Mouse (Mus musculus) splenic B cell, adult 2 months (primary cell): ENCODE data around the gene Gm49325.

Experiments used
- DNase-seq: peaks from one replicate; pipeline ENCODE4 v3.0.0-alpha.2; 2011; ENCODE audit warnings: low read depth, low spot score
- H3K27me3 ChIP-seq: 2 replicates; pipeline ENCODE4 v1.6.1; 2012; ENCODE audit warnings: mild to moderate bottlenecking, low read length, moderate library complexity, mixed read lengths; ENCODE audit not compliant: control insufficient read depth, poor library complexity, insufficient read depth, severe bottlenecking
- H3K36me3 ChIP-seq: 2 replicates; pipeline ENCODE4 v1.6.1; 2012; ENCODE audit warnings: mild to moderate bottlenecking, low read length, moderate library complexity, mixed read lengths; ENCODE audit not compliant: control insufficient read depth, poor library complexity, insufficient read depth, severe bottlenecking

The Gm49325 gene

DNA sequence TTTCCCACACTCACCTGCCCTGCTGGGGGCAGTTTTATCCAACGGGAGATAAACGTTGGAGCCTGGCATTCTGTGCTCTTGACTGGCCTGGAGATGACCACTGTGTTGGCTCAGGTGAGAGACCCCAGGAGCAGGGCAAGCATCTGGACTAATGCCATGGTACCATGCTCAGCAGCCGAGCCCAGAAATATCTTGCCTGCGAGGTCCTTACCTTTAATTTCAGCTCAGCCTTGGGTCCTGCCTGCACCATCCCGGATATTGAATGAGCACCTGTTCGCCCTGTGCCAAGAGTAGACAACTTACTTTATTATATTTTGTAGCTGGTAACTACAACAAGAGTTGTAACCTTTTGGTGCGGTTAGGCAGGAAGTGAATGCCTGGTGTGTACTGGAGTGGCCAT lies 858 bp downstream of the Gm49325 start:
- H3K36me3 ChIP-seq: no peaks in the 10 kb centered on the region
- H3K27me3 ChIP-seq: no peaks in the 10 kb centered on the region
- peak; percentile 57 for DNase-seq

DNA sequence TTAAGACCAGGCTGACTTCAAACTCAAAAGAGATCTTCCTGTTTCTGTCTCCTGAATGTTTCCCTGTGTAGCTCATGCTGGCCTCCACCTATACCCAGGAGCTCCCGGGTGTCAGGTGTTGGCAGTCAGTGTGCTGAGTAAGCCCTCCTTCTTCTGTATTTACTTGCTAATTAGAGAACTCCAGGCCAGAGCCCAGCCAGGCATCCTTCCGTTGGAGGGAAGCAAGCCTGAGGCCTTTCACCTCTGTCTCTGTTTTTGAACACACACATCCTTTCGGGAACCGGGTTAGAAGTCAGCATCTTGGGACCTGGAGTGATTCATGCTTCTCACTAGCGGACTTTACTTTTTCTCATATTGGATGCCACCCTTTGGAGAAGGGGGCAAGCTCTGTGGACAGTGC lies 1.4 kb downstream of the Gm49325 start:
- Histone ChIP-seq H3K27me3 (no peaks in the 10 kb centered on the region), H3K36me3 (no peaks in the 10 kb centered on the region)
- DNase-seq: peak; percentile 31

GRCm38 (mm10) chr10:77608589-77608988 lies 2.6 kb downstream of the Gm49325 start:
- no peaks in the 10 kb centered on the region; the same call in 1 of the 2 replicates for H3K36me3 ChIP-seq
- H3K27me3 ChIP-seq: no peaks in the 10 kb centered on the region
- DNase-seq: no peak

DNA sequence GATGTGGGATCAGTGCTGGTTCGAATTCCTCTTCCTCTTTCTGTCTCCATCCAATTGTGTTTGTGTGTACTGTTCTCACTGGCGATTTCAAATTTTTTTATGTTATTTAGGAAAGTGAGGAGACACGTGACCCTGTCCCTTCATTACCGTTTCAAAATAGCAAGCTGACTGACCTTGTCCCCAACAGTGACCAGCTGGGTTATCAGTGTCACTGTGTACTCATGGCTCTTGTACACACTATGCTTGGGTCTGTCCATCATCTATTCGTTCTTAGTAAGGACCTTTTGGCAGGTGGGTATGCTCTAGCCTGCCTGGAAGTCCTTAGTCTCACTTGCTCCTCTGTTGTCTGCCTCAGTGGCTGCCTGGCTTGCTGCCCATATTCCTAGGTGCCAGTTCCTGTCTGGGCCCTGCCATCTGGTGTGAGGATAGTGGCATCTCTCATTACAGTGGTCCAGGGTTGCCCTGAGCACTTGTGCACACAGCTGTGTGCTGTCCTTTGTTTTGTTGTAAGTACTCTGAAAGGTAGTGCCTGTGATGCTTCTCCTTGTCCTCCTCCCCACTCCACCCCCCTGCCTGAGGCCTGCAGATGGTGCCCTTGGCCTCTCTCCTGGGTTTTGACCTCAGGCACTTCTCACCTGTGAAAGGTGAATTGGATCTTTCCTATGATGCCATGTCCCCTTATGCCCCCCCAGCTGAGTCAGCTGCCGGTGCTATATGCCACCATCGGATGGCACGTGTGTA lies 4.4 kb downstream of the Gm49325 start:
- no peak for DNase-seq
- Histone ChIP-seq H3K36me3 (peaks cover 2% of the 10 kb centered on the region), H3K27me3 (no peaks in the 10 kb centered on the region)

GRCm38 (mm10) chr10:77613409-77613808 lies 7.4 kb downstream of the Gm49325 start:
- H3K27me3 ChIP-seq: no peaks in the 10 kb centered on the region
- DNase-seq: no peak
- H3K36me3 ChIP-seq: peaks cover 2% of the 10 kb centered on the region

- H3K36me3 ChIP-seq: peaks cover 2% of the 10 kb centered on the region
- no peak for DNase-seq
- H3K27me3 ChIP-seq: no peaks in the 10 kb centered on the region
Observed at GRCm38 (mm10) chr10:77615647-77616046, 9.7 kb downstream of the Gm49325 start.

GRCm38 (mm10) chr10:77616166-77616565 lies 10.2 kb downstream of the Gm49325 start:
- Histone ChIP-seq H3K27me3 (no peaks in the 10 kb centered on the region), H3K36me3 (peaks cover 2% of the 10 kb centered on the region)
- no peak for DNase-seq

DNA sequence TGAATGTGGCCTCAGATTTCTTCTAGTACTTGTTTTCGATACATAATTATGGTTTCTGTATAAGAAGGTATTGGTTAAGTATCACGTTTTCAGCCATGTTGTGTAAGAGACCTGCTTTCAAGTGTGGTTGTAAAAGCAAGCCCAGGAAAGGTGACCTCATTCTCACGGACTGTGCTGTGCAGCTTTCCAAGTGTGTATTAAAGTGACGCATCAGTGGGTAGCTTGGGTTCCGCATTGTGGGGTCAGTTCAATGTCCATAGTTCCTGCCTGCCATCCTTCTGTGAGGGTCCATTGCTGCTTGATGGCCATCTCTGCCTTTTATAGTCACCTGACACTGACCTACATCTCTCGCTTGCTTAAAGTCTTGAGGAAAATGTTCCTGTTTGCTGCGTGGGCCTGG lies 10.9 kb downstream of the Gm49325 start:
- Histone ChIP-seq H3K36me3 (peaks cover 2% of the 10 kb centered on the region), H3K27me3 (no peaks in the 10 kb centered on the region)
- DNase-seq: no peak

DNA sequence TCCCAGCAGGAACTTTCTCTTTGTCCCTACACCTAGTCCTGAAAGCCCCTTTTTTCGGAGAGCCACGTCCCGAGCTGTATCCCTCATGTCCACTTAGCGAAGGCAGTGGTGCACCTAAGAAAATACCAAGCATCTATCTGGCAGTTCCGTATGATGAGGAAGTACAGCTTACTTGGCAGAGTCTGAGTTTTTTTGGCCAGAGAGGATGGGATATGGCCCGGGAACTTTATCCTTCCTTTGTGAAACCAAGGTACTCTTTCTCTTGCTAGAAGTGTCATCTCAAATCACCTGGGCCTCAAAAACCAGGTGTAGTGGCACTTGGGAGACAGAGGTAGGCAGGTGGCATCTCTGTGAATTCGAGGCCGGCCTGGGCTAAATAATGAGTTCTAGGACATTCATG lies 15.5 kb downstream of the Gm49325 start:
- H3K36me3 ChIP-seq: peaks cover 3% of the 10 kb centered on the region; the same call in 1 of the 2 replicates
- no peaks in the 10 kb centered on the region for H3K27me3 ChIP-seq
- no peak for DNase-seq

DNA sequence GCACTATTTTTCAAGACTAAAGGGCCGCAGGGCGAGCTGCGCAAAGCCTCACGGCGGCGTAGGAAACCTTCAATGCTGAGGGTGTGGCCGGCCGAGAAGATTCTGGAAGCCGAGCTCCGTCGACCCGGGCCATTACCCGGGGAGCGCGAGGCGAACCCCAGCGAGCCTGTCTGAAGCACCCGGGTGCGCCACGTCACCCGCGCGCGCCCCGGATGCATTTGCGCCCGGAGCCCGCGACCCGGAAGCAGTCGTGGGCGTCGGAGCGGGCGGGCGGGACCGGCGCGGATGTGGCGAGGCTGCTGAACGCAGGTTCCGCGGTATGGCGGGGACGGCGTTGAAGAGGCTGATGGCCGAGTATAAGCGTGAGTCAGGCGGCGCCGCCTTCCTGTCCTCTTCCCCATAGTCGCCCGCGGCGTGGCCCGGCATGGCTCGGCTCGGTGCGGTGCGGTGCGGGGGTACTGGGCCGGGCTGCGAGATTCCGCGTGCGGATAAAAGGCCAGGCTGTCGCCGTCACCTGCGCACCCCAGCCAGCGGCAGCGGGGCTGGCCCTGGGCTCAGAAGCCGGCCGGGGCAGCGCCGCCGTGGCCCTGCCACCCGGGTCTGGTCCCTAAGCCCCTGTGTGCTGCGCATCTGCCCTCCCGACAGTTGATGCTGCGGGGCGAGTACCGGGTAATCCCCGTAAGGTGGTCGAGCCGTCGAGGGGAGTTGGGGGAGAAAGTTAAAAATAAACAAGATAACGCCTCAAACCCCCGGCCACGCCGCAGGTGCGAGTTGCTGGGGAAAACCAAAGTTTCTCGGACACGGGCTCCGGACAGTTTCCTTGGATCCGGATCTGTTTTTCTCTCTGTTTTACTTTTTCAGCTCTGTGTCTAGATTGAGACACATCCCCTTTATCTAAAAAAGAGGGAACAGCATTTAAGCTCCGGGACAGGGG lies 16.3 kb downstream of the Gm49325 start, which contains the start of gene Ube2g2:
TSS of gene Ube2g2 (plus strand) at position 221 of the 934 bp plus-strand sequence.
- H3K27me3 ChIP-seq: no peaks in the 10 kb centered on the region
- peaks cover 3% of the 10 kb centered on the region; the same call in 1 of the 2 replicates for H3K36me3 ChIP-seq
- peak; percentile 97 for DNase-seq

DNA sequence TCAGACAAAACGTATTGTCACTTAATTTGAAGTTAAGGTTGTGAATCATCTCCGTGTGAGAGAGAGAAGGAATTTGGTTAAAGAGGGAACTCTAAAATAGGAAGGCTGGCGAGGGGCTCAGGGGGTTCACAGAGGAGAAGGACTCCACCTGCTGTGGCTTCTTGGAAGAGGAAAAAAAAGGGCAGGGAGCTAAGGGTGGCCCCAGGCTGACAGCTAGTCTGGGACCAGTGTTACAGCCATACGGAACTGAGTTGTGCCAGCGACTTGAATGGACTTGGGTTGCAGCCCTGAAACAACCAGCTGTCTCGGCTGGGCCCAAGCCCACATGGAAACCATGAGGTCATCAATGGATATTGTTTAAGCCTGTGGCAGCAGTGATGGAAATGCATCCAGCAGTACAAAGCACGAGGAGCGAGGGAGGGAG lies 17.1 kb downstream of the Gm49325 start:
- no peak for DNase-seq
- H3K27me3 ChIP-seq: no peaks in the 10 kb centered on the region
- H3K36me3 ChIP-seq: peaks cover 3% of the 10 kb centered on the region; the same call in 1 of the 2 replicates

- peaks cover 3% of the 10 kb centered on the region; the same call in 1 of the 2 replicates for H3K36me3 ChIP-seq
- no peaks in the 10 kb centered on the region for H3K27me3 ChIP-seq
- no peak for DNase-seq
Observed at GRCm38 (mm10) chr10:77623639-77624400, 17.8 kb downstream of the Gm49325 start.

DNA sequence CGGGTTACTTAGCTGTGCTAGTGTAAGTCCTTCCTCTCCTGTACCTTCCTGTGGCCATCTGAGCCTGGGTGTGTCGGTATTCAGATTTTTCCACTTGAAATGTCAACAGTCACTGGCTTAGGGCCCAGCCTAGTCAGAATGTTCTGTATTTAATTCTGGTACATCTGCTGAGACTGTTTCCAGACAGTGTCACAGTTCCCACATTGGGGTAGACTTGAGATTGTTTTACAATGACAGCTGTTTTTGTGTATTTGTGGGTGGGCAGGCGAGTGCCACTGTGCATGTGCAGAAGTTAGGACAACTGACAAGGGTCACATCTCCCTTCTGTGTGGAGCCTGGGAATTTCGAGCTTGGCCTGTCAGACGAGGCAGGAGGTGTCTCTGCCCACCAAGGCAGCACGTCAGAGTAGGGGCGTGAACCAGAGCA lies 18.6 kb downstream of the Gm49325 start:
- no peak for DNase-seq

GRCm38 (mm10) chr10:77626036-77626435 lies 20.0 kb downstream of the Gm49325 start:
- Histone ChIP-seq H3K36me3 (peaks cover 3% of the 10 kb centered on the region; the same call in 1 of the 2 replicates), H3K27me3 (no peaks in the 10 kb centered on the region)
- no peak for DNase-seq

More for the DNA sequence above, 18.6 kb downstream of the Gm49325 start:
- no peaks in the 10 kb centered on the region for H3K27me3 ChIP-seq
- H3K36me3 ChIP-seq: peaks cover 3% of the 10 kb centered on the region; the same call in 1 of the 2 replicates
